In genomic region chr8:25368561-25369091, GRCm38 (mm10) we compare ENCODE assay signal across 7 mouse cellular contexts.
DNase-seq lines count a peak whose midpoint lies in the region; ATAC-seq and TF ChIP-seq lines count a peak whose summit lies in the region.

No protein-coding gene starts in this region.

- H3K36me3 ChIP-seq in embryonic facial prominence, embryonic 10.5 days (replicated peaks) = no peaks in the 10 kb centered on the region
- H3K36me3 ChIP-seq in kidney, embryonic 14.5 days (ENCODE audit: control insufficient read depth, insufficient read depth, low read length) = no peaks in the 10 kb centered on the region
- H3K36me3 ChIP-seq in liver, postnatal 0 days (replicated peaks; ENCODE audit: insufficient read depth, low read length) = no peaks in the 10 kb centered on the region
- no peaks in the 10 kb centered on the region for H3K36me3 ChIP-seq in neural tube, embryonic 14.5 days (ENCODE audit: control insufficient read depth, insufficient read depth, low read length)

- H3K4me2 ChIP-seq in kidney, embryonic 14.5 days (replicated peaks; ENCODE audit: low read depth, low read length) = peak overlapping the region; percentile 21
- H3K4me2 ChIP-seq in liver, postnatal 0 days (ENCODE audit: low read depth, low read length) = peak overlapping the region; percentile 41
- peak overlapping the region; percentile 9; the same call in 1 of the 2 replicates for H3K4me2 ChIP-seq in neural tube, embryonic 14.5 days (ENCODE audit: low read depth, low read length)

- no peaks in the 10 kb centered on the region for H3K9me3 ChIP-seq in embryonic facial prominence, embryonic 10.5 days
- peaks cover 2% of the 10 kb centered on the region; the same call in 1 of the 2 replicates for H3K9me3 ChIP-seq in kidney, embryonic 14.5 days (ENCODE audit: control insufficient read depth, low read length)
- H3K9me3 ChIP-seq in liver, postnatal 0 days (ENCODE audit: low read length) = no peaks in the 10 kb centered on the region
- H3K9me3 ChIP-seq in neural tube, embryonic 14.5 days (ENCODE audit: control insufficient read depth, low read length) = no peaks in the 10 kb centered on the region

- peaks cover 38% of the 10 kb centered on the region for H3K4me1 ChIP-seq in embryonic facial prominence, embryonic 10.5 days
- H3K4me1 ChIP-seq in kidney, embryonic 14.5 days (ENCODE audit: control insufficient read depth, insufficient read depth, low read length) = peaks cover 24% of the 10 kb centered on the region
- peaks cover 2% of the 10 kb centered on the region; the same call in 1 of the 2 replicates for H3K4me1 ChIP-seq in liver, postnatal 0 days (ENCODE audit: insufficient read depth)
- H3K4me1 ChIP-seq in neural tube, embryonic 14.5 days (ENCODE audit: control insufficient read depth, insufficient read depth, low read length) = peaks cover 9% of the 10 kb centered on the region

- peak overlapping the region; percentile 92 for H3K27ac ChIP-seq in embryonic facial prominence, embryonic 10.5 days (replicated peaks)
- peak overlapping the region; percentile 81; the same call in 1 of the 2 replicates for H3K27ac ChIP-seq in kidney, embryonic 14.5 days (ENCODE audit: low read depth, low read length)
- H3K27ac ChIP-seq in liver, postnatal 0 days (ENCODE audit: low read depth) = no peak overlapping the region
- H3K27ac ChIP-seq in neural tube, embryonic 14.5 days (ENCODE audit: low read depth, low read length) = no peak overlapping the region

- DNase-seq in adrenal gland, postnatal 25 days = peak; percentile 34
- peak; percentile 86 for DNase-seq in embryonic facial prominence, embryonic 10.5 days (ENCODE audit: low spot score)
- DNase-seq in heart, adult 18-20 months = peak; percentile 42 to 59
- peak; percentile 19 for DNase-seq in liver, postnatal 0 days
- DNase-seq in urinary bladder, adult 2 months (ENCODE audit: low spot score) = no peak

- H3K9ac ChIP-seq in kidney, embryonic 14.5 days (ENCODE audit: low read depth, low read length) = peak overlapping the region; percentile 32; the same call in 1 of the 2 replicates
- H3K9ac ChIP-seq in liver, postnatal 0 days (replicated peaks) = no peak overlapping the region
- no peak overlapping the region for H3K9ac ChIP-seq in neural tube, embryonic 14.5 days (replicated peaks; ENCODE audit: low read depth, low read length)

- TF ChIP-seq CTCF in liver, postnatal 0 days (IDR thresholded peaks at IDR 0.05; ENCODE audit: low read depth) = no peak

- H3K27me3 ChIP-seq in embryonic facial prominence, embryonic 10.5 days (replicated peaks; ENCODE audit: low read depth, poor library complexity, severe bottlenecking) = peaks cover 10% of the 10 kb centered on the region
- no peaks in the 10 kb centered on the region for H3K27me3 ChIP-seq in kidney, embryonic 14.5 days (ENCODE audit: control insufficient read depth, insufficient read depth, low read length)
- H3K27me3 ChIP-seq in liver, postnatal 0 days (ENCODE audit: insufficient read depth, low read length) = 0 out of 2 replicates have a peak, but pooled peaks cover 2% of the 10 kb centered on the region
- H3K27me3 ChIP-seq in neural tube, embryonic 14.5 days (ENCODE audit: control insufficient read depth, insufficient read depth, low read length) = no peaks in the 10 kb centered on the region

- peak overlapping the region; percentile 39 for H3K4me3 ChIP-seq in embryonic facial prominence, embryonic 10.5 days
- no peak overlapping the region for H3K4me3 ChIP-seq in kidney, embryonic 14.5 days (ENCODE audit: low read length)
- H3K4me3 ChIP-seq in liver, postnatal 0 days (ENCODE audit: low read depth, low read length) = 0 out of 2 replicates have a peak overlapping the region, but pooled peaks have one; percentile 2
- H3K4me3 ChIP-seq in neural tube, embryonic 14.5 days (ENCODE audit: low read depth, low read length) = no peak overlapping the region

- ATAC-seq in kidney, embryonic 14.5 days (ENCODE audit: low FRiP score, low TSS enrichment) = peak; percentile 80
- no peak for ATAC-seq in liver, postnatal 0 days
- peak; percentile 56 for ATAC-seq in neural tube, embryonic 14.5 days (ENCODE audit: low read depth)

- no peak for TF ChIP-seq EP300 in liver, postnatal 0 days (IDR thresholded peaks at IDR 0.05; ENCODE audit: low read depth)

- WGBS in embryonic facial prominence, embryonic 10.5 days = 7% methylated on average over 11 of the region's 11 CpGs
- 6% methylated on average over 11 of the region's 11 CpGs for WGBS in kidney, embryonic 14.5 days
- WGBS in liver, postnatal 0 days (ENCODE audit: insufficient replicate concordance) = 19% methylated on average over 11 of the region's 11 CpGs
- 6% methylated on average over 11 of the region's 11 CpGs for WGBS in neural tube, embryonic 14.5 days

Comparison
In these comparisons a context has a peak if more than half of its experiments do, and no peak if none do; other contexts are left out.
1. H3K27ac ChIP-seq: peak in embryonic facial prominence, embryonic 10.5 days (single experiment) and kidney, embryonic 14.5 days (single experiment); none in liver, postnatal 0 days (single experiment) and neural tube, embryonic 14.5 days (single experiment).
2. H3K4me3 ChIP-seq: peak in embryonic facial prominence, embryonic 10.5 days (single experiment) and liver, postnatal 0 days (single experiment); none in kidney, embryonic 14.5 days (single experiment) and neural tube, embryonic 14.5 days (single experiment).
3. Peak in every context shown above with its lines, with median percentiles within 50 percentile points of each other: H3K4me2 ChIP-seq.